Mouse (Mus musculus) liver, embryonic 13.5 days (tissue): Measurements from ENCODE around the gene Kif2a. TPM values are rescaled to one million over a fixed set of nuclear protein-coding genes. Genes with fewer than 3 reads are reported as not detected.
"Not testable (repeated sequence)": the region's sequence is repeated elsewhere in the genome, so short reads cannot be mapped to it uniquely, and the experiment has no call there.

Experiments
- ATAC-seq: fragments of 200-750 bp; cut with Nextera tagmentation; 2 replicates; pipeline ENCODE4 v1.8.0; 2017; ENCODE audit warnings: low read depth, mild to moderate bottlenecking, moderate number of reproducible peaks, moderate library complexity
- DNase-seq: peaks from one replicate; pipeline ENCODE4 v3.0.0; 2022
- H3K27ac ChIP-seq: fragments of 300-500 bp; sonication (generic); 2 replicates; pipeline ENCODE4 v1.5.1; 2015; ENCODE audit warnings: moderate library complexity, mild to moderate bottlenecking, inconsistent platforms
- H3K27me3 ChIP-seq: fragments of 300-500 bp; sonication (generic); 2 replicates; pipeline ENCODE4 v1.6.1; 2015; ENCODE audit warnings: mild to moderate bottlenecking, inconsistent platforms
- H3K36me3 ChIP-seq: fragments of 300-500 bp; sonication (generic); 2 replicates; pipeline ENCODE4 v1.6.1; 2015; ENCODE audit warnings: mild to moderate bottlenecking, inconsistent platforms
- H3K4me1 ChIP-seq: fragments of 300-500 bp; sonication (generic); replicated peaks from 2 replicates; pipeline ENCODE4 v1.6.1; 2015; ENCODE audit warnings: inconsistent platforms
- H3K4me2 ChIP-seq: fragments of 300-500 bp; sonication (generic); 2 replicates; pipeline ENCODE4 v1.6.1; 2015; ENCODE audit warnings: inconsistent platforms, mild to moderate bottlenecking, moderate library complexity
- H3K4me3 ChIP-seq: fragments of 300-500 bp; sonication (generic); replicated peaks from 2 replicates; pipeline ENCODE4 v1.5.1; 2015; ENCODE audit warnings: mild to moderate bottlenecking, inconsistent platforms
- H3K9ac ChIP-seq: fragments of 300-500 bp; sonication (generic); 2 replicates; pipeline ENCODE4 v1.6.1; 2015; ENCODE audit warnings: mild to moderate bottlenecking, inconsistent platforms
- H3K9me3 ChIP-seq: fragments of 300-500 bp; sonication (generic); replicated peaks from 2 replicates; pipeline ENCODE4 v1.6.1; 2016; ENCODE audit warnings: inconsistent platforms
- WGBS: fragments of 180-500 bp; shearing (Covaris S2); methylation state at CpG from one replicate; pipeline ENCODE4 v1.1.7; 2015; ENCODE audit not compliant: insufficient replicate concordance; 5-methylcytosine and 5-hydroxymethylcytosine counted together
- polyA plus RNA-seq: library from polyadenylated mRNA; unstranded; fragments of >200 nt; fragmentation: Nextera tagmentation; extraction: Ambion mirVana; gene quantifications from 2 replicates; pipeline ENCODE4 v1.2.1, GENCODE M21; 2015

Kif2a gene
- polyA plus RNA-seq, 1 experiment from 2014 or later: 27.6 TPM

DNA sequence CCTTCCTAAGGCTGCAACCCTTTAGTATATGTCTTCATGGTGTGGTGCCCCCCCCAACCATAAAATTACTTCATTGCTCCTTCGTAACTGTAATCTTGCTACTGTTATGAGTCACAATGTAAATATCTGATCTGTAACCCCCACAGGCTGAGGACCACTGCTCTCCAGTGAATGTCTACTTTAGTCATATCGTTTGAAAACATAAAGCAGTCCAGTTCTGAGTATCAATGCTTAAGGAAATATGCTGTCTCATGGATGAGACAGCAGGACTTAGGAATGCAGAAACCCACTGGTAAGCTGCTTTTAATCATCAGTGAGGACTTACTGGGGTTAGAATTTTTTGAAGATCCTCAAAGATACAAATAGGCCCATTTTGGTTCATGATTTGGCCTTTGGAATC is 2.5 kb downstream of the Kif2a start:
- H3K9me3 ChIP-seq: 0 out of 2 replicates have a peak, but pooled peaks cover 2% of the 10 kb centered on the region
- H3K4me3 ChIP-seq: peak overlapping the region; percentile 46
- H3K4me2 ChIP-seq: peak overlapping the region; percentile 59
- H3K4me1 ChIP-seq: peaks cover 62% of the 10 kb centered on the region
- H3K27ac ChIP-seq: peak overlapping the region; percentile 88
- 36% methylated on average over 2 of the region's 2 CpGs for WGBS
- no peaks in the 10 kb centered on the region for H3K27me3 ChIP-seq
- peak; percentile 33 for DNase-seq
- peaks cover 18% of the 10 kb centered on the region for H3K36me3 ChIP-seq
- peak overlapping the region; percentile 54 for H3K9ac ChIP-seq
- peak; percentile 18; the same call in 1 of the 2 replicates for ATAC-seq

DNA sequence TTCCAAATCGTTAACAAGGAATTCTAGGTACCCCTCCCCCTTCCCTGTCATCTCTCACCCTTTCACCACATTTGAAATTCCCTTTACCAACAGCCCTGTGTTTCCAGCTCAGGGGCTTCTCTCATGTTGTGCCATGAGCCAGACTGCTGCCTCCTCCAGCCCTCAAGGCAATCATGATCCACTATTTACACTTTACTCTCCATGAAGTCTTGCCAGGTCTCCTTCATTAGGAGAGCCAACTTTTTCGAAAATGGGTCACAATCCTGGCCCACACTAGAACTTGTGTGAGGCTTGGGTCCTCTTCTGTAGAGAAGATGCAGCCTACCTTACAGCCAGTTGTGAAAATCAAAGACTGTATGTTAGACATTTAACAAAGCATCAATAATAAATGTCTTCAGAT is 8.0 kb downstream of the Kif2a start:
- no peak overlapping the region for H3K4me2 ChIP-seq
- peaks cover 91% of the 10 kb centered on the region for H3K4me1 ChIP-seq
- 67% methylated on average over 2 of the region's 2 CpGs for whole genome bisulfite sequencing
- no peaks in the 10 kb centered on the region for H3K27me3 ChIP-seq
- H3K9ac ChIP-seq: no peak overlapping the region
- peaks cover 15% of the 10 kb centered on the region for H3K36me3 ChIP-seq
- no peak for ATAC-seq
- H3K27ac ChIP-seq: 0 out of 2 replicates have a peak overlapping the region, but pooled peaks have one; percentile 32
- H3K4me3 ChIP-seq: no peak overlapping the region
- DNase-seq: no peak
- H3K9me3 ChIP-seq: no peaks in the 10 kb centered on the region

DNA sequence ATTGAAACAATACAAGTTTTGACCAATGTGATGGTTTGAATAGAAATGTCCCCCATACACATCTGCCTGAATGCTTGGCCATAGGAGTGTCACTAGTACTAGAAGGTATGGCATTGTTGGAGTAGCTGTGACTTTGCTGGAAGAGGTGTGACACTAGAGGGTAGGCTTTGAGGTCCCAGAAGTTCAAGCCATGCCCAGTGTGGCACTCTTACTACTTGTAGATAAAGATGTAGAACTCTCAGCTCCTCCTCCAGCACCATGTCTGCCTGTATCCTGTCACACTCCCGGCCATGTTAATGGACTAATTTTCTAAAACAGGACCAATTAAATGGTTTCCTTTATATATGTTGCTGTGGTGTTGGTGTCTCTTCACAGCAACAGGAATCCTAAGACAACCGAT is 10.3 kb downstream of the Kif2a start:
- Histone ChIP-seq H3K4me2 (no peak overlapping the region), H3K9me3 (no peaks in the 10 kb centered on the region), H3K27ac (no peak overlapping the region; the same call in 1 of the 2 replicates), H3K9ac (no peak overlapping the region), H3K4me3 (no peak overlapping the region), H3K4me1 (peaks cover 82% of the 10 kb centered on the region), H3K27me3 (no peaks in the 10 kb centered on the region), H3K36me3 (no peaks in the 10 kb centered on the region; the same call in 1 of the 2 replicates)
- ATAC-seq (peak; percentile 63), DNase-seq (no peak)
- WGBS: 65% methylated on average over 2 of the region's 2 CpGs

DNA sequence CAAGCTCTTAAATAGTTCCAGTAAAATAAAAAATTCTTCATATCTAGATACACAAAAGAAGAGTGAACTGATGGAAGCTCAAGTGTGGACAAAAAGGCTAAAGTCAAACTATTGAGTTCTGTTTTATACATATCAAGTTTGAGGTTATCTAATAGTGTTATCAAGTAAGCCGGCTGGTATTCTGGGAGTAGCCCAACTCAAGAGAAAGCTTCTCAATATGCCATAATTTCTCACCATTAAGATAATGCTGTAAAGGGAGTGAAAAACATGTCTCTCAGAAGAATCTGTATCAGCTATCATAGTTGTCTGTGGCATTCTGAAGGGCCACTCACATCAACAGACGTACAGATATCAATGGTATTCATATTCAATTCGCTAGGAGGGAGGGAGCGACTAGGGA is 13.8 kb downstream of the Kif2a start:
- WGBS: 43% methylated on average over 4 of the region's 4 CpGs
- H3K27ac ChIP-seq: peak overlapping the region; percentile 65
- H3K36me3 ChIP-seq: no peaks in the 10 kb centered on the region
- ATAC-seq (peak; percentile 42), DNase-seq (no peak)
- no peak overlapping the region for H3K9ac ChIP-seq
- peak overlapping the region; percentile 23; the same call in 1 of the 2 replicates for H3K4me2 ChIP-seq
- peak overlapping the region; percentile 7; the same call in 1 of the 2 replicates for H3K4me3 ChIP-seq
- no peaks in the 10 kb centered on the region for H3K9me3 ChIP-seq
- peaks cover 74% of the 10 kb centered on the region for H3K4me1 ChIP-seq
- no peaks in the 10 kb centered on the region for H3K27me3 ChIP-seq

DNA sequence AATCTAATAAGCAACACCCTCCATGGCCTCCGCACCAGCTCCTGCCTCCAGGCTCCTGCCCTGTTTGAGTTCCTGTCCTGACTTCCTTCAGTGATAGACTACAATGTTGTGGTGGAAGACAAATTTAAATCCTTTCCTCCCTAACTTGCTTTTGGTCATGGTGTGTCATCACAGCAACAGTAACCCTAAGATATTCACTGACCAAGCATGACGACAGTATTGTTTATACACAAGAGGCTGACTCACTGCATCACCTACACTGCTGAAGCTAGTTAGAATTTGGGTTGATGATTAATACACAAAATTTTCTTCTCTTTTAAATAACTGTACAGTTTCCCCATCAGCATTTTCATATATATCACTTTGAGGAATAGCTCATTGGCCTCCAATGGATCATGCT is 18.7 kb downstream of the Kif2a start:
- DNase-seq (no peak), ATAC-seq (no peak)
- Histone ChIP-seq H3K4me2 (no peak overlapping the region), H3K36me3 (no peaks in the 10 kb centered on the region), H3K9ac (no peak overlapping the region), H3K9me3 (no peaks in the 10 kb centered on the region), H3K4me3 (no peak overlapping the region), H3K27me3 (no peaks in the 10 kb centered on the region), H3K27ac (peak overlapping the region; percentile 54; the same call in 1 of the 2 replicates), H3K4me1 (peaks cover 76% of the 10 kb centered on the region)
- 78% methylated on average over 2 of the region's 2 CpGs for WGBS

DNA sequence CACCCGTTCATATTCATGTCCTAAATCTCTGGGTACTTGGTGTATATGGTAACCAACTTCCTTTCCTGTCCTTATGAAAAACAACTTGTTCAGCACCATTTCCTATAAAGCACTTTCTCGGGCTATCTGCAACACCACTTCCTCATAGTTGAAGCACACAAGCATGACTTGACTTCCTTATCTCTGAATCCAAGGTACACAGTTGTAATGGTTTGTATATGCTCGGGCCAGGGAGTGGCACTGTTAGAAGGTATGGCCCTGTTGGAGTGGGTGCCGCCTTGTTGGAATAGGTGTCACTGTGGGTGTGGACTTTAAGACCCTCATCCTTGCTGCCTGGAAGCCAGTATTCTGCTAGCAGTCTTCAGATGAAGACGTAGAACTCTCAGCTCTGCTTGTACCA is 23.3 kb downstream of the Kif2a start:
- 13% methylated on average over 5 of the region's 5 CpGs for WGBS
- DNase-seq: peak; percentile 72
- peaks cover 7% of the 10 kb centered on the region; the same call in 1 of the 2 replicates for H3K36me3 ChIP-seq
- peak overlapping the region; percentile 12; the same call in 1 of the 2 replicates for H3K4me3 ChIP-seq
- H3K4me1 ChIP-seq: peaks cover 94% of the 10 kb centered on the region
- no peaks in the 10 kb centered on the region for H3K9me3 ChIP-seq
- no peaks in the 10 kb centered on the region for H3K27me3 ChIP-seq
- H3K4me2 ChIP-seq: peak overlapping the region; percentile 49
- peak; percentile 99 for ATAC-seq
- peak overlapping the region; percentile 50 for H3K9ac ChIP-seq
- peak overlapping the region; percentile 95 for H3K27ac ChIP-seq

DNA sequence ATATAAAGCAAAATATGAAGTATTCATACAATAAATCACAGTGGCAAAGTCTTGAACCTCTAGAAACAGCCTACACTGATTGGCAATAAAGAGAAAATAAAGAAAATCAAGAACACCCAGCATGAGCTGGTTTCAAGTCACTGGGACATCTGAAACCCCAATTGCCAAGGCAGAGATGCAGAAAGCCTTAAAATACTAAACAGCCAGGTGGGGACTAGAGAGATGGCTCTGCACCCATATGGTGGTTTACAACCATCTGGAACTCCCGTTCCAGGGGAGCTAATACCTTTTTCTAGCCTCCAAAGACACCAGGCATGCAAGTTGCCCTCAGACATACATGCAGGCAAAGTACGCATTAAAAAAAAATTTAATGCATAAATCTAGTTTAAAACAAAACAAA is 23.9 kb downstream of the Kif2a start:
- peak overlapping the region; percentile 50 for H3K9ac ChIP-seq
- ATAC-seq: no peak
- H3K4me2 ChIP-seq: peak overlapping the region; percentile 49

DNA sequence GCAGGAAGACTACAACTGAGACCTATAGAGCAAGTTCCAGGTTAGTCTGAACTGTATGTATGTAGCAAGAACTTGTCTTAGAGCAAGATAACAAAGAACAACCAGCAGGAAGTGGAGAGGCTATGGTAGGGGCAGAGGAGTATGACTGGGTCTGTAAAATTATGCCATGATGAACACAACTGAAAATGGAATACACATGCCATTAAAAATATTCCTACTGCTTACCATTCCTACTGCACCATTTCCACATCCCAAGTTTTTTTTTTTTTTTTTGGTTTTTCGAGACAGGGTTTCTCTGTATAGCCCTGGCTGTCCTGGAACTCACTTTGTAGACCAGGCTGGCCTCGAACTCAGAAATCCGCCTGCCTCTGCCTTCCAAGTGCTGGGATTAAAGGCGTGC is 24.4 kb downstream of the Kif2a start:
- H3K27me3 ChIP-seq, H3K4me3 ChIP-seq, DNase-seq, ATAC-seq, H3K9me3 ChIP-seq: not testable (repeated sequence)
- Histone ChIP-seq H3K9ac (peak overlapping the region; percentile 50), H3K4me2 (peak overlapping the region; percentile 49), H3K36me3 (peaks cover 17% of the 10 kb centered on the region), H3K27ac (peak overlapping the region; percentile 95), H3K4me1 (peaks cover 83% of the 10 kb centered on the region)
- 82% methylated on average over 4 of the region's 4 CpGs for WGBS

More for the DNA sequence above, 23.9 kb downstream of the Kif2a start:
- DNase-seq: no peak
- peak overlapping the region; percentile 95 for H3K27ac ChIP-seq
- H3K27me3 ChIP-seq: no peaks in the 10 kb centered on the region
- no peak overlapping the region for H3K4me3 ChIP-seq
- 72% methylated on average over 2 of the region's 2 CpGs for WGBS
- H3K4me1 ChIP-seq: peaks cover 87% of the 10 kb centered on the region
- no peaks in the 10 kb centered on the region for H3K9me3 ChIP-seq
- H3K36me3 ChIP-seq: peaks cover 13% of the 10 kb centered on the region

DNA sequence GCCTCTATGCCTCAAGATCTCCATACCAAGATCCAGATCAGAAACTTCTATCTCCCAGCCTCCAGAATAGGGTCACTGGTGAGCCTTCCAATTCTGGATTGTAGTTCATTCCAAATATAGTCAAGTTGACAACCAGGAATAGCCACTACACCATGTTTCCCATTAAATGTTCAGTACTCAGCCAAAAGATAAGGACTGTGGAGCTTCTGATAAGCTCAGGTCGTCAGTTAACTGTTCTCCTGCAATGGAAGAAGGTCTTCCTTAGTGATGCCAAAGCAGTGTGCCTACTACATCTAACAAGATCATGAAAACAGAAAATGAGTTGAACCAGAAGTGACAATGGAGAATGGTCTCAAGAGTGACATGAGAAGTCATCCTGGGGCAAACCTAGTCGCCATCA is 25.0 kb downstream of the Kif2a start:
- peak overlapping the region; percentile 95 for H3K27ac ChIP-seq
- DNase-seq (no peak), ATAC-seq (no peak)
- 38% methylated on average over 2 of the region's 2 CpGs for WGBS
- H3K4me3 ChIP-seq: no peak overlapping the region
- peaks cover 24% of the 10 kb centered on the region for H3K36me3 ChIP-seq
- peak overlapping the region; percentile 49 for H3K4me2 ChIP-seq
- no peaks in the 10 kb centered on the region for H3K27me3 ChIP-seq
- no peaks in the 10 kb centered on the region for H3K9me3 ChIP-seq
- H3K9ac ChIP-seq: peak overlapping the region; percentile 14
- peaks cover 76% of the 10 kb centered on the region for H3K4me1 ChIP-seq

DNA sequence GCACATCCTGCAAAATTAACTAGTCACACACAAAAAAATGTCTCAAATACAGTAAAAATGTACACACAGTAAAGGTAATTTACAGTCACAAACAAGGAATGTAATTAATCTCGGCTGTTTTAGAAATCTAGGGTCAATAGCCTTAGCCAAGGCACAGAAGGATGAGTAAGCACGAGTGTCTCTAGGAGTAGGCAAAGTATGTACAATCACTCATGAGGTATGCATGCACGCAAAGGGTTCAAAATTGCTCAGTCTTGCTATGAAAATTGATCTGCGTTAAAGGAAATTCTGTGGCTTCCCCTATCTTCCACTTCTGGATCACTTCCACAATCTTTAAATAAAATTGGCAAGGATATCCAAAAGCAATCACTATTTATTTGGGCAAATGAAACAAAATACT is 60.4 kb downstream of the Kif2a start:
- WGBS: 88% methylated on average over 4 of the region's 4 CpGs
- no peaks in the 10 kb centered on the region for H3K9me3 ChIP-seq
- H3K27ac ChIP-seq: no peak overlapping the region
- no peaks in the 10 kb centered on the region for H3K27me3 ChIP-seq
- DNase-seq: no peak
- no peaks in the 10 kb centered on the region for H3K4me1 ChIP-seq
- ATAC-seq: no peak
- no peak overlapping the region for H3K9ac ChIP-seq
- peaks cover 64% of the 10 kb centered on the region for H3K36me3 ChIP-seq
- no peak overlapping the region for H3K4me3 ChIP-seq
- no peak overlapping the region for H3K4me2 ChIP-seq

DNA sequence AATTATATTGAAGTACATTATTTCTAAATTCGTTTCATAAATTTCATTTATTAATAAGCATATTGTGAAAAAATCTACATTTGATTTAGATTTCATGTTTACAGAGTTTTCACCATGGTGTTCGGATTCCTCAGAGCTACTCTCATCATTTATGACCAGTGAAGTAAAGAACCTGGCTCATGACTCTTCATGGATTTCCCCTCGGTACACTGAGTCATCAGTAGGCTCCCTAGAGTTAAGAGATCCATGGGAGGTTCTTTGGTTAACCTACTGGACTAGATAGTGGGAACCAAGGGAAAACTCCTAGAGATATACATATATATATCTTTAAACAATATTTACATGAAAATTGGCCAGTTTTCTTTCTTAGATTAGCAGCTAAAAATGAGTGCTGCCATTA is 61.4 kb downstream of the Kif2a start:
- Histone ChIP-seq H3K27me3 (no peaks in the 10 kb centered on the region), H3K27ac (no peak overlapping the region), H3K4me2 (no peak overlapping the region), H3K9ac (no peak overlapping the region), H3K4me1 (no peaks in the 10 kb centered on the region), H3K36me3 (peaks cover 72% of the 10 kb centered on the region), H3K9me3 (no peaks in the 10 kb centered on the region), H3K4me3 (no peak overlapping the region)
- DNase-seq: no peak
- no peak for ATAC-seq
- WGBS: 83% methylated on average over 3 of the region's 3 CpGs

DNA sequence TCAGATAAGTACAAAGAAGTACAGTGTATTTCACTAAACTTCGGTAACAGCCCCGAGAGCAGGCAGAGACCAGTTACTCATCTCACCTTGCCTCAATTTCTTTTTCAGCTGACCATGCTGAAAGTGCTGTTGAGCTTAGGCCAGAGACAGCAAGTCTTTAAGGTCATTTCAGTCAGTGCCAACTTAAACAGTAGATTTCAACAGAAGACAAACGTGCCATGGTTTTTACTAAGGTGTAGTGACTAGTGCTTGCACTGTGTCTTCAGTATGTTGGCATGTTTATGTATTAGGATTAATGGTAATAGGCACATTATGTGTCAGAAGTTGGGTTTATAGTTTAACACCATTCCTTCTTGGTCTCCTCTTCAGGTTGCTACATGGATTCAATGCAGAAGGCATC is 63.6 kb downstream of the Kif2a start:
- H3K4me3 ChIP-seq: no peak overlapping the region
- 90% methylated on average over 3 of the region's 3 CpGs for WGBS
- no peak overlapping the region for H3K9ac ChIP-seq
- no peak overlapping the region for H3K4me2 ChIP-seq
- no peaks in the 10 kb centered on the region for H3K4me1 ChIP-seq
- H3K27me3 ChIP-seq: no peaks in the 10 kb centered on the region
- no peak for DNase-seq
- no peak overlapping the region for H3K27ac ChIP-seq
- peaks cover 76% of the 10 kb centered on the region for H3K36me3 ChIP-seq
- no peaks in the 10 kb centered on the region for H3K9me3 ChIP-seq
- ATAC-seq: no peak
